8 mouse cellular contexts compared by ENCODE assay signal in the genomic region with DNA sequence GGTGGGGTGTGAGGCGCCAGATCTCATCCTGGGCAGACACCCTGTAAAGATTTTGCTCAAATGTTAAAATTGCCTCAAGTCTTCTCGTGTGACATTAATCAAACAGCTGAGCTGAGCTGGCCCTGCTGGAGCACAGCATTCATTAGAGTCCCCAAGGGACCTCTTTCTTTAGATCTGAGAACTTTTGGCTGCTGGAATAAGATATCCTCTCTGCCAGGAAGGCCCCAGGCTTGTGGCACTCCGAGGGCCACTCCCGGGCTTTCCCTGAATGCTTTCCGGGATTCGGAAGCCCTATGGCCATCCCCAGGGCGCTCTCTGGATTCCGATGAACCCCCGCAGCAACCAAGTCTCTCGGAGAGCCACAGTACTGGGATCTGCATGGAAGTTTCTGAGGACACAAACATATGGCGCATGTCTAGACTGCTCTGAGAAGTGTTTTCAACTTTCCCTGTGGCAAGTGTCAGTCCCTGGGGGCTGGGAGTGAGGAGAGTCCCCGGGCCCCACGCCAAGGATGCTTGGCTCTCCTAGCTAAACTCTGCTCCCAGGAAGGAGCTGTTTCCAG. TPM values are rescaled to one million over a fixed set of nuclear protein-coding genes. Genes with fewer than 3 reads are reported as not detected.
DNase-seq lines count a peak whose midpoint lies in the region; ATAC-seq and TF ChIP-seq lines count a peak whose summit lies in the region.
"Had no signal": no experiment of that assay in that cellular context is flagged by ENCODE, and none has a peak within 500 bp of the region (broad histone marks: within the 10 kb centered on the region; RNA-seq: fewer than 3 reads in every experiment).

No protein-coding gene starts in this region.

- TF ChIP-seq EP300 in heart, adult 2 months (IDR thresholded peaks at IDR 0.05; ENCODE audit: insufficient read depth, low read depth, low read length) = no peak

- TF ChIP-seq POLR2A in heart, adult 2 months (IDR thresholded peaks at IDR 0.05; ENCODE audit: insufficient read depth, low read depth, low read length) = no peak
- TF ChIP-seq POLR2A in thymus, adult 2 months (IDR thresholded peaks at IDR 0.05; ENCODE audit: control insufficient read depth, extremely low read depth, insufficient read depth, low read length, poor library complexity) = no peak

- DNase-seq in adrenal gland, postnatal 25 days = peak; percentile 50
- peak; percentile 79 to 83 for DNase-seq in heart, adult 2 months
- no peak for DNase-seq in liver, embryonic 11.5 days (ENCODE audit: low spot score)
- peak; percentile 48 for DNase-seq in ovary, adult 18-20 months (ENCODE audit: low spot score)
- DNase-seq in thymus, adult 2 months = no peak

- peak overlapping the region; percentile 81 for H3K27ac ChIP-seq in embryonic facial prominence, embryonic 12.5 days
- peak overlapping the region; percentile 40 for H3K27ac ChIP-seq in heart, adult 2 months
- 0 out of 2 replicates have a peak overlapping the region, but pooled peaks have one; percentile 11 for H3K27ac ChIP-seq in intestine, postnatal 0 days (ENCODE audit: low read depth, low read length)
- H3K27ac ChIP-seq in liver, embryonic 11.5 days (ENCODE audit: low read depth, low read length) = no peak overlapping the region
- H3K27ac ChIP-seq in thymus, adult 2 months (ENCODE audit: control insufficient read depth, insufficient read depth, low read length) = no peak overlapping the region

- 3% methylated on average over 13 of the region's 13 CpGs for WGBS in embryonic facial prominence, embryonic 12.5 days
- 14% methylated on average over 13 of the region's 13 CpGs for WGBS in heart, adult 2 months
- WGBS in intestine, postnatal 0 days = 24% methylated on average over 13 of the region's 13 CpGs
- 13% methylated on average over 13 of the region's 13 CpGs for WGBS in liver, embryonic 11.5 days
- WGBS in thymus, adult 2 months = 73% methylated on average over 13 of the region's 13 CpGs

- H3K9me3 ChIP-seq in embryonic facial prominence, embryonic 12.5 days = no peaks in the 10 kb centered on the region
- H3K9me3 ChIP-seq in intestine, postnatal 0 days (ENCODE audit: control insufficient read depth) = 0 out of 2 replicates have a peak, but pooled peaks cover 2% of the 10 kb centered on the region
- no peaks in the 10 kb centered on the region; the same call in 1 of the 2 replicates for H3K9me3 ChIP-seq in liver, embryonic 11.5 days (ENCODE audit: control insufficient read depth, low read length)

- no peaks in the 10 kb centered on the region for H3K27me3 ChIP-seq in embryonic facial prominence, embryonic 12.5 days
- no peaks in the 10 kb centered on the region for H3K27me3 ChIP-seq in heart, adult 2 months (ENCODE audit: control insufficient read depth, insufficient read depth, low read length)
- H3K27me3 ChIP-seq in intestine, postnatal 0 days (replicated peaks; ENCODE audit: control insufficient read depth, insufficient read depth, low read length) = no peaks in the 10 kb centered on the region
- H3K27me3 ChIP-seq in liver, embryonic 11.5 days (replicated peaks; ENCODE audit: control insufficient read depth, insufficient read depth, low read length) = 0 out of 2 replicates have a peak, but pooled peaks cover 6% of the 10 kb centered on the region
- no peaks in the 10 kb centered on the region for H3K27me3 ChIP-seq in thymus, adult 2 months (ENCODE audit: control insufficient read depth, insufficient read depth, low read length)

- no peaks in the 10 kb centered on the region for H3K79me2 ChIP-seq in heart, adult 2 months (replicated peaks; ENCODE audit: control insufficient read depth, insufficient read depth, low read length)

- H3K36me3 ChIP-seq in embryonic facial prominence, embryonic 12.5 days = no peaks in the 10 kb centered on the region
- no peaks in the 10 kb centered on the region for H3K36me3 ChIP-seq in heart, adult 2 months (ENCODE audit: control insufficient read depth, insufficient read depth, low read length)
- no peaks in the 10 kb centered on the region for H3K36me3 ChIP-seq in intestine, postnatal 0 days (ENCODE audit: control insufficient read depth, insufficient read depth)
- no peaks in the 10 kb centered on the region for H3K36me3 ChIP-seq in liver, embryonic 11.5 days (ENCODE audit: control insufficient read depth, insufficient read depth, low read length)
- no peaks in the 10 kb centered on the region for H3K36me3 ChIP-seq in thymus, adult 2 months (ENCODE audit: control insufficient read depth, insufficient read depth, low read length)

- H3K9ac ChIP-seq in embryonic facial prominence, embryonic 12.5 days = peak overlapping the region; percentile 19; the same call in 1 of the 2 replicates
- H3K9ac ChIP-seq in heart, adult 2 months (ENCODE audit: low read depth, low read length) = no peak overlapping the region
- no peak overlapping the region for H3K9ac ChIP-seq in intestine, postnatal 0 days (ENCODE audit: low read depth, low read length)
- H3K9ac ChIP-seq in liver, embryonic 11.5 days (ENCODE audit: low read depth, low read length) = no peak overlapping the region

- no peak for TF ChIP-seq CTCF in heart, adult 2 months (IDR thresholded peaks at IDR 0.05)
- TF ChIP-seq CTCF in intestine, postnatal 0 days (IDR thresholded peaks at IDR 0.05; ENCODE audit: low read depth) = no peak
- no peak for TF ChIP-seq CTCF in thymus, adult 2 months (IDR thresholded peaks at IDR 0.05; ENCODE audit: borderline replicate concordance, control insufficient read depth, extremely low read depth, insufficient read depth, low read length, poor library complexity)

- H3K4me3 ChIP-seq in embryonic facial prominence, embryonic 12.5 days = peak overlapping the region; percentile 21; the same call in 1 of the 2 replicates
- peak overlapping the region; percentile 26; the same call in 1 of the 2 replicates for H3K4me3 ChIP-seq in heart, adult 2 months
- H3K4me3 ChIP-seq in intestine, postnatal 0 days (ENCODE audit: low read depth, low read length) = no peak overlapping the region
- no peak overlapping the region for H3K4me3 ChIP-seq in liver, embryonic 11.5 days (ENCODE audit: low read depth, low read length)
- no peak overlapping the region for H3K4me3 ChIP-seq in thymus, adult 2 months (ENCODE audit: control insufficient read depth, insufficient read depth, low read length)
- H3K4me3 ChIP-seq: megakaryocyte, embryonic 14.5 days had no signal

- intact Hi-C loops in heart, adult 2 months (cut with DNase I) = loop anchor here (5.0 kb wide), 3 partner anchors 55 to 100 kb away; a partner anchor contains a TSS

- ATAC-seq in embryonic facial prominence, embryonic 12.5 days (ENCODE audit: insufficient number of reproducible peaks, insufficient read depth, low FRiP score, low TSS enrichment) = peak; percentile 73
- ATAC-seq in intestine, postnatal 0 days = no peak
- no peak for ATAC-seq in liver, embryonic 11.5 days (replicated peaks; ENCODE audit: low FRiP score)

- peaks cover 17% of the 10 kb centered on the region for H3K4me1 ChIP-seq in embryonic facial prominence, embryonic 12.5 days
- peaks cover 3% of the 10 kb centered on the region; the same call in 1 of the 2 replicates for H3K4me1 ChIP-seq in heart, adult 2 months (ENCODE audit: control insufficient read depth, insufficient read depth, low read length)
- H3K4me1 ChIP-seq in intestine, postnatal 0 days (replicated peaks; ENCODE audit: control insufficient read depth, insufficient read depth, low read length) = peaks cover 7% of the 10 kb centered on the region; the same call in 1 of the 2 replicates
- no peaks in the 10 kb centered on the region for H3K4me1 ChIP-seq in liver, embryonic 11.5 days (replicated peaks; ENCODE audit: control insufficient read depth, insufficient read depth, low read length)
- peaks cover 7% of the 10 kb centered on the region for H3K4me1 ChIP-seq in thymus, adult 2 months (replicated peaks; ENCODE audit: control insufficient read depth, insufficient read depth, low read length)
- H3K4me1 ChIP-seq: megakaryocyte, embryonic 14.5 days had no signal

- peak overlapping the region; percentile 53 for H3K4me2 ChIP-seq in embryonic facial prominence, embryonic 12.5 days (replicated peaks)
- H3K4me2 ChIP-seq in intestine, postnatal 0 days (replicated peaks; ENCODE audit: low read depth) = peak overlapping the region; percentile 40
- H3K4me2 ChIP-seq in liver, embryonic 11.5 days = peak overlapping the region; percentile 42

RNA-seq across cellular contexts. Expression of a gene that starts 10.8 kb away (rescaled TPM):
- total RNA-seq in adrenal gland, postnatal 25 days (2021) = not detected in 2 replicates
- 2.3 and 2.9 TPM in 2 replicates for polyA plus RNA-seq in embryonic facial prominence, embryonic 12.5 days (2016; fragmentation: Nextera tagmentation; extraction: Ambion mirVana)
- not detected for total RNA-seq in heart, adult 2 months (2021)
- 0.06 TPM in 2 replicates for polyA plus RNA-seq in heart, adult 2 months (2012; rRNA removed)
- 0.07 and 0.17 TPM in 2 replicates for polyA plus RNA-seq in intestine, postnatal 0 days (2015; fragmentation: Nextera tagmentation; extraction: Ambion mirVana)
- 0.09 and 0.19 TPM in 2 replicates for polyA plus RNA-seq in liver, embryonic 11.5 days (2014; fragmentation: Nextera tagmentation; extraction: Ambion mirVana)
- polyA plus RNA-seq in thymus, adult 2 months (2012; rRNA removed) = 0.11 and 0.20 TPM in 2 replicates

Comparison
In these comparisons a context has a peak if more than half of its experiments do, and no peak if none do; other contexts are left out.
1. DNase-seq: peak in adrenal gland, postnatal 25 days (single experiment), heart, adult 2 months (2 of 2) and ovary, adult 18-20 months (single experiment); none in liver, embryonic 11.5 days (single experiment) and thymus, adult 2 months (single experiment).
2. H3K27ac ChIP-seq: peak in embryonic facial prominence, embryonic 12.5 days (single experiment), heart, adult 2 months (single experiment) and intestine, postnatal 0 days (single experiment); none in liver, embryonic 11.5 days (single experiment) and thymus, adult 2 months (single experiment).
3. H3K4me3 ChIP-seq: peak in embryonic facial prominence, embryonic 12.5 days (single experiment) and heart, adult 2 months (single experiment); none in intestine, postnatal 0 days (single experiment), liver, embryonic 11.5 days (single experiment) and thymus, adult 2 months (single experiment).
4. Peak in every context shown above with its lines, with median percentiles within 50 percentile points of each other: H3K4me2 ChIP-seq.